Mouse (Mus musculus): ENCODE data around the gene Lhfpl5. TPM values are rescaled to one million over a fixed set of nuclear protein-coding genes. Genes with fewer than 3 reads are reported as not detected.
A peak's percentile ranks its signal among the peaks of the same experiment; 100 is the strongest.

The Lhfpl5 gene
- 7.9 and 8.2 TPM in 2 replicates for polyA plus RNA-seq (2015; fragmentation: Nextera tagmentation; extraction: Ambion mirVana)

DNA sequence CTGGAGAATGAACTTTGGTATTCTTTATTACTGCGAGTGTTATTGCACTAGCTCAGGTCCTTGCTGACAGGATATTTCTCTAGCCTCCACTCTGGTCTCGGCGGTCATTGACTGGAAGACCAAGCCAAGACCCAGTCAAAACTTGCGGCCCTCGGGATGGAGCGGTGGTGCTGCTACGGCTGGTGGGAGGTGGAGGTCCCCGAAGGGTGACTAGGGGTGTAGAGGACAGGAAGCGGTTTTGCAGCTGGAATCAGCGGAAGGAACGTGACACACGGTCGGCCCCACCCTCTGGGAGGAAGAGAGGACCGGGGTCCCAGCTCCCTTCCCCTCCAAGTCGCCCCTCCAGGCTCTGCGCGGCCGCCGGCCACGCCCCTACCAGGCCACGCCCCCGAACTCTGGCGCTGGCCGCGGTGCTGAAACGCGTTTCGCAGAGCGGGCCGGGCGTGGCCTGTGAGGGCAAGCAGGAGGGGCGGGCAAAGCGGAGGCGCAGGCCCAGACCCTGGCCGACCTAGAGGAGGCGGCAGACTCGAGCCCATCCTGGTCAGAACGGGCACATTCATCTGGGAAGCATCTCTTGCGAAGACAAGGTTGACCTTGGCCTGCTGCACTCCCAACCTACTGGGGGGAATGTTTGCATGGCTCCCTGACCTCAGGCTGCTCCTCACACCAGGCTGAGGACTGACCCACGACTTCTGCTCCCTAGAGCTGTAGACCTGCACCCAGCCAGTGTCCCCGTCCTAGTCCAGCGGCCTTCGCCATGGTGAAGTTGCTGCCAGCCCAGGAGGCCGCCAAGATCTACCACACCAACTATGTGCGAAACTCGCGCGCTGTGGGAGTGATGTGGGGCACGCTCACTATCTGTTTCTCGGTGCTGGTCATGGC lies at the start of gene Lhfpl5:
Gene Lhfpl5 (plus strand): TSS at position 398 of the 882 bp plus-strand sequence.
- peak; percentile 89 for ATAC-seq (ENCODE audit: low read depth)

DNA sequence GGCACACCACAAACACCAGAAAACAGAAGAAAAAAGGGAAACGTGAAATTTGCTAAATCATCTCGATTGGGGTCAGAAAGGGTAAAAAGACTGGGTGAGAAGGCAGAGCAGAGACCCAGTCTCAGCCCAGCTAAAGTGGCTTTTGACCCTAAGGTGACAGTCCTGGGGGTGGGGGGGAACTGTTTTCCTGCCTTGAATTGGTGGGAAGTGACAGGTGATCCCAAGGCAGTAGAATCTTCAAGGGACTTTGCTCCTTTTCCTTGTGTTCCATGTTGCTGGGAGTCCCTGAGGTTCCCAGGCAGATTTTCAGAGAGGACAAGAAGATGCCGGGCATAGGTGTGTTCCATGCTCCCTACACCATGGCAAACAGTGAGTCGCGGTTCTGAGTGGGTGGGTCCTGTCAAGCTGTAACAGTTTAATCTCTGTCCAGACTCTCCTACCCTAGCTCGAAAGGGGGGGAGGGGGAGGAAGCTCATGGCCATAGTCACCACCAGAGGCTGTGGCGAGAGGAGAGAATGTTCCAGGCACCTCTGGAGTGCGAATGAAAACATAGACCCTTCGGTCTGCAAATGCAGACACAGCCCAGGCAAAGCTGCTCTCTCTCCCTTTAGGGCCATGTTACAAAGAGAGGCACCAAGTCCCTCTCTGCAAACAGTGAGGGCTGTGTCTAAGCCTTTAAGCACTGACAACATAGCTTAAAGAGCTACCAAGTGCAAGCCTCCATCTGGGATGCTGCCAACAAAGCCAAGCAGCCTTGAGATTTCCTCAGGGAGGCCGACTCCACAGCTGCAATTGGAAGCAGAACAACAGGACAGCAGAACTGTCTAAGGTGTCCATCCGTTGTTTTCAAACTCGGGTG lies 48.0 kb upstream of the Lhfpl5 start:
- no peak overlapping the region for H3K9ac ChIP-seq
- 52% methylated on average over 12 of the region's 12 CpGs for WGBS
- H3K4me3 ChIP-seq = no peak overlapping the region
- H3K36me3 ChIP-seq = no peaks in the 10 kb centered on the region
- H3K27me3 ChIP-seq = peaks cover 37% of the 10 kb centered on the region
- ATAC-seq (ENCODE audit: low read depth) = no peak
- no peaks in the 10 kb centered on the region for H3K9me3 ChIP-seq
- H3K4me2 ChIP-seq = peak overlapping the region; percentile 21
- 0 out of 2 replicates have a peak overlapping the region, but pooled peaks have one; percentile 28 for H3K27ac ChIP-seq (replicated peaks)
- H3K4me1 ChIP-seq (replicated peaks) = peaks cover 21% of the 10 kb centered on the region

More for the DNA sequence above, at the start of gene Lhfpl5:
- Histone ChIP-seq H3K9ac (peak within 1 kb of the TSS; percentile 58), H3K27ac (replicated peaks) (no peak within 1 kb of the TSS), H3K9me3 (no peaks in the 10 kb centered on the region), H3K4me3 (peak within 1 kb of the TSS; percentile 36), H3K4me1 (replicated peaks) (peaks cover 14% of the 10 kb centered on the region), H3K27me3 (peaks cover 3% of the 10 kb centered on the region), H3K4me2 (peak within 1 kb of the TSS; percentile 66), H3K36me3 (no peaks in the 10 kb centered on the region)
- 15% methylated on average over 50 of the region's 50 CpGs for WGBS

DNA sequence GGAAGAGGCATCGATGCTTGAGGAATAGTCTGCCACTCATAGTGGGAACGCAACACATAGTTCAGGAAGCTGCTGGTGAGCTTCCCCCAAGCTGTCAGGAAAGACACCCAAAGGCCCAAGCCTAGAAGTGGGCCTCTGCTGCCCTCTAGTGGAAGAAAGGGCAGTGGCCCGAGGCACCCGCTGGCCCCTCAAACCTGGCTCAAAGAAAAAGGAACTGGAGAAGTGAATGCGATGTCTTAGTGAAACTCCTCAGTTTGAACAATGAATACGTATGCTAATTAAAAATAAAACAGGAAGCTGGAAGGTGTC lies 47.4 kb upstream of the Lhfpl5 start:
- Histone ChIP-seq H3K27ac (replicated peaks) (0 out of 2 replicates have a peak overlapping the region, but pooled peaks have one; percentile 28), H3K4me2 (peak overlapping the region; percentile 21), H3K9ac (no peak overlapping the region), H3K27me3 (peaks cover 40% of the 10 kb centered on the region), H3K4me3 (no peak overlapping the region), H3K9me3 (no peaks in the 10 kb centered on the region), H3K4me1 (replicated peaks) (peaks cover 19% of the 10 kb centered on the region), H3K36me3 (no peaks in the 10 kb centered on the region)
- 5% methylated on average over 6 of the region's 6 CpGs for whole genome bisulfite sequencing
- peak; percentile 59; the same call in 1 of the 2 replicates for ATAC-seq (ENCODE audit: low read depth)

DNA sequence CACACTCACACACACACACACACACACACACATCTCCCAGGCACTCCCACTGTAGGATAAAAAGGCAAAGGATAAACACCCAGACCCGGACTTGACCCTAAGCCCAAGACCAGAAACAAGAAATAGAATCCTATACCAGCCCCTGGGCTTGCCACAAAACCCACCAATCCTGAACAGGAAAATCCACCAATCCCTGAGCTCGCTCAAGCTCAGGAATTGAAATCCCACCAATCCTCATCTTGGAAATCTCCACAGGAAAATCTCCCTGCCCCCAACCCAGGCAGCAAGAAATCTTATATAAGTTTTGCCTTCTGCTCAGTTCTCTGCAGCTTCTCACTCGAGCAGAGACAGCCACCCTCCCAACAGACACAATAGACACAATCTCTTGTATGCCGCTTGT lies 46.3 kb upstream of the Lhfpl5 start:
- H3K4me2 ChIP-seq = no peak overlapping the region
- WGBS = 76% methylated on average over 4 of the region's 4 CpGs
- peaks cover 14% of the 10 kb centered on the region for H3K4me1 ChIP-seq (replicated peaks)
- no peaks in the 10 kb centered on the region for H3K36me3 ChIP-seq
- H3K9ac ChIP-seq = no peak overlapping the region
- ATAC-seq (ENCODE audit: low read depth) = no peak
- H3K27ac ChIP-seq (replicated peaks) = no peak overlapping the region
- no peaks in the 10 kb centered on the region for H3K9me3 ChIP-seq
- peaks cover 32% of the 10 kb centered on the region for H3K27me3 ChIP-seq
- H3K4me3 ChIP-seq = no peak overlapping the region

DNA sequence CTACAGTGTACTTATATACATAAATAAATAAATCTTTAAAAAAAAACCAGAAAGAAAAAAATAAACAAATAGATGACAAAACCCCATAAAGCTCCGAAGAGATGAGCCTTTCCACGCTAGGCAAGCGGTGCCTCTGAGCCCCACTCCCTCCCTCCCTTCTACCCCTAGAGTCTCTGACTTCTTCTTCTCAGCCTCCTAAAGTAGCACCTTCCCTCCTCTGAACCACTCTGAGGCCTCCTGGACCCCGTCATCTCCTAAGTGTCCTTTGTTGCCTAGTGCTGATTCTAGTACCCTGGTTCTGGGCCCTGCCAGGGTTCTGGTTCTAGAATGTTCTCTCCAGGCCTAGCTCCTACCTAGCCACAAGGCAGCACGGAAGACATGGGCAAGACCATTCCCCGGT lies 44.9 kb upstream of the Lhfpl5 start, which contains the start of gene Armc12:
Gene Armc12 (plus strand): TSS at position 301 of the 400 bp plus-strand sequence.
- ATAC-seq (ENCODE audit: low read depth) = no peak
- Histone ChIP-seq H3K4me2 (no peak within 1 kb of the TSS), H3K4me3 (no peak within 1 kb of the TSS), H3K27ac (replicated peaks) (no peak within 1 kb of the TSS), H3K9me3 (no peaks in the 10 kb centered on the region), H3K9ac (no peak within 1 kb of the TSS), H3K27me3 (peaks cover 24% of the 10 kb centered on the region), H3K36me3 (no peaks in the 10 kb centered on the region), H3K4me1 (replicated peaks) (peaks cover 14% of the 10 kb centered on the region)
- 82% methylated on average over 6 of the region's 6 CpGs for WGBS

DNA sequence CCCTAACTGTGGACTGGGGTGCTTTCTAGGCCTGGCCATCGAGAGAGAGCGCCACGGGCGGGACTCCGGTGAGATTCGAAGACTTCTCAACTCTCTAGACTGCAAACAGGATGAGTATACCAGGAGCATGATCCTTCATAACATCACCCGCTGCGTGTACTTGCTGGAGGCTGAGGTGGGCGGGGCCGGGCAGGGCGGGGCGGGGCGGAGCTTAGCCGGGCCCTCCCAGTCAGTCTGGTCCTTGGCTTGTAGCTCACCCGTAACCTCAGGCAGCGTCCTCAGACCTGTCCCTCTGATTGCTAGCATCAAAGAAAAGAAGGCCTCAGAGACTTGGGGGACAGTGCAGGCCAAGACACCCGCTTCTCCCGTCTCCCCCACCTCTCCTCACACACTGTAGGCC lies 43.5 kb upstream of the Lhfpl5 start:
- no peak for ATAC-seq (ENCODE audit: low read depth)
- peaks cover 14% of the 10 kb centered on the region for H3K4me1 ChIP-seq (replicated peaks)

DNA sequence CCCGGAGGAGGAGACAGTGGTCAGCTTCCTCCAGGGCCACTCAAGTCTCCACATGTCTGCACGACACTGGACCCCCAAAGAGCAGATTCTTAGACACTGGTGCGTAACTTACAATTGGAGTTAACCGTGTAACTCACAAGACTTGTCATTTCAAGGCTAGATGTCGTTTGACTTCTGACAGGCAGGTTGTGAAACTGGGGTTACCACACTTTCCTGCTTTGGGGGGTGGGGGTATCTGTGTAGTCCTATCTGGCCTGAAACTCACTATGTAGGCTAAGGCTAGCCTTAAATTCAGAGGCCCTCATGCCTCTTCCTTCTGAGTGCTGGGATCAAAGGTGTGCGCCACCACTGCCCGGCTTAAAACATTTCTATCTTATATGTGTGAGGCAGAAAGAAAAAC lies 42.9 kb upstream of the Lhfpl5 start:
- ATAC-seq (ENCODE audit: low read depth) = no peak
- Histone ChIP-seq H3K27ac (replicated peaks) (no peak overlapping the region), H3K4me2 (no peak overlapping the region)

More for the DNA sequence above, 43.5 kb upstream of the Lhfpl5 start:
- 14% methylated on average over 18 of the region's 18 CpGs for WGBS
- H3K36me3 ChIP-seq = no peaks in the 10 kb centered on the region
- peaks cover 24% of the 10 kb centered on the region for H3K27me3 ChIP-seq
- no peak overlapping the region for H3K4me3 ChIP-seq
- H3K9ac ChIP-seq = no peak overlapping the region
- no peak overlapping the region for H3K27ac ChIP-seq (replicated peaks)
- no peak overlapping the region for H3K4me2 ChIP-seq
- H3K9me3 ChIP-seq = no peaks in the 10 kb centered on the region

DNA sequence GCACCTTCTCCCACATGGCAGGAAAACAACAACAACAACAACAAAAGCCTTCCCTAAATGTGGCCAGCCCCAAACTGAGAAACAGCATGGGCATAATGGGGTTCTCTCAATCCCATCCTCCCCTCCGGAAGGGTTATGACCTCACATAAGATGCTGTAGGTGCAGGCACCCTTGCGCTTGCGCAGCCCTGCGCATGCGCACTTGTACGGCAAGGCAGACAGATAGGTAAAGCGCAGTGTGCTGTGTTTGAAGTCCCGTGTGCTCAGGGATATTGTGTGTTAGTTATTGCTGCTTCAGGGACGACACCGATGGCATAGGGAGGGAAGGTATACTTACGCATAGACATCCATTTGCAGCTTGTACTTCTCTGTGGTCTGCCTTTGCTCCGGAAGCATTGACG lies 42.1 kb upstream of the Lhfpl5 start:
- Histone ChIP-seq H3K36me3 (no peaks in the 10 kb centered on the region), H3K27ac (replicated peaks) (no peak overlapping the region), H3K4me3 (no peak overlapping the region), H3K9ac (no peak overlapping the region), H3K4me1 (replicated peaks) (peaks cover 6% of the 10 kb centered on the region), H3K9me3 (peaks cover 4% of the 10 kb centered on the region; the same call in 1 of the 2 replicates), H3K27me3 (peaks cover 16% of the 10 kb centered on the region), H3K4me2 (no peak overlapping the region)
- 92% methylated on average over 13 of the region's 13 CpGs for WGBS
- ATAC-seq (ENCODE audit: low read depth) = no peak

More for the DNA sequence above, 42.9 kb upstream of the Lhfpl5 start:
- H3K9me3 ChIP-seq = no peaks in the 10 kb centered on the region
- 86% methylated on average over 7 of the region's 7 CpGs for WGBS
- no peaks in the 10 kb centered on the region for H3K36me3 ChIP-seq
- H3K4me1 ChIP-seq (replicated peaks) = peaks cover 10% of the 10 kb centered on the region
- no peak overlapping the region for H3K4me3 ChIP-seq
- H3K27me3 ChIP-seq = peaks cover 19% of the 10 kb centered on the region
- no peak overlapping the region for H3K9ac ChIP-seq

DNA sequence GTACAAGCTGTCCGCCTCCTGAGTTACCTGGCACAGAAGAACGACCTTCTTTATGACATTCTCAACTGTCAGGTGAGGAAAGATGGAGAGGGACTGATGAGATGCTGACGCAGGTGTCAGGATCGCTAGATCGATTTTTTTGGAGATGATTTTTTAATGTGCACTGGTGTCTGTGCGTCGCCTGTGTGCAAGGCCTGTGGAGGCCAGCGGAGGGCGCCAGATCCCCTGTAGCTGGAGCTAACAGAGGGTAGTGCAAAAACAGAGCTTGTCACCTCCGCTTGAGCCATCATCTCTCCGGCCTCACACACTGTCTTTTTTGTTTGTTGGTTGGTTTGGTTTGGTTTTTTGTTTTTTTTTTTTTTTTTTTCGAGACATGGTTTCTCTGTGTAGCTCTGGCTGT lies 37.6 kb upstream of the Lhfpl5 start:
- Histone ChIP-seq H3K4me1 (replicated peaks) (no peaks in the 10 kb centered on the region), H3K9ac (no peak overlapping the region), H3K36me3 (no peaks in the 10 kb centered on the region), H3K4me3 (no peak overlapping the region), H3K4me2 (no peak overlapping the region), H3K27me3 (no peaks in the 10 kb centered on the region), H3K9me3 (peaks cover 26% of the 10 kb centered on the region), H3K27ac (replicated peaks) (no peak overlapping the region)
- no peak for ATAC-seq (ENCODE audit: low read depth)
- 52% methylated on average over 12 of the region's 12 CpGs for WGBS

DNA sequence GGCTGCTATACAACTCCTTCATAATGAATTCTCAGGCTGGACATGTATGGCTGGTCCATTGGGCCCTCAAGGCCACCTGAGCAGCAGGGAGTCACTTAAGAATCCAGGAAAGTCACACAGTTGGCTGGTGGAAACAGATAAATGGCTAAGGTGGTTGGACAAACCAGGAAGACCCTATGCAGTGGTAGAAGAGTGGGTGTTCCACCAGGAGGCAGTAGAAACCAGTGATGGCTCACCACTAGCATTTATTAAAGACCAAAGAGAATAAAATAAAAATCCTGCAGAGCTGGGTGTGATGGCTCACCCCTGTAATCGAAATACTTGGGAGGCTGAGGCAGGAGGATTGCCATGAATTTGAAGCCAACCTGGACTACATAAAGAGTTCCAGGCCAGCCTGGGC lies 28.5 kb upstream of the Lhfpl5 start:
- peaks cover 1% of the 10 kb centered on the region for H3K9me3 ChIP-seq
- no peak overlapping the region for H3K9ac ChIP-seq
- H3K27ac ChIP-seq (replicated peaks) = no peak overlapping the region
- no peak for ATAC-seq (ENCODE audit: low read depth)
- H3K36me3 ChIP-seq = no peaks in the 10 kb centered on the region
- H3K4me2 ChIP-seq = no peak overlapping the region
- no peaks in the 10 kb centered on the region for H3K4me1 ChIP-seq (replicated peaks)
- no peaks in the 10 kb centered on the region for H3K27me3 ChIP-seq
- WGBS = 81% methylated on average over 1 of the region's 1 CpGs
- no peak overlapping the region for H3K4me3 ChIP-seq

DNA sequence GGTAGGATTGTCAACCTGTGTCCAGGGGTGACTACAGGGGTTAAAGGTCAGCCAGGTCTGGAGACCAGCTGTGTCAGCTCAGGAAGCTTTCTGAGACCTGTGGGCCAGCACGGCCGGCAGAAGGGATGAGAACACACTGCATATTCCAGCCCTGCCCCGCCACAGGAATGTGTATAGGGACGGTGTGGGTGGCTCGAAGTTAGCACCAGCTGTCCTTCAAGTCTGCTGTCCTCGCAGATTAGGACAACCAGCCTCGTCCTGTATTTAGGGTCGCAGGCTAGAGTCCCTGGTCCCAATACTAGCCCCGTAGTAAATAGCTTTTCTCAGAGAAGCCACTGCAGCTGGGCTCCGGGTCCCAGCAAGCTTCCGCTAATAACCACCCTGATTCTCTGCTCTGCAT lies 26.9 kb upstream of the Lhfpl5 start:
- ATAC-seq (ENCODE audit: low read depth) = no peak
- Histone ChIP-seq H3K36me3 (no peaks in the 10 kb centered on the region), H3K4me3 (no peak overlapping the region), H3K27me3 (no peaks in the 10 kb centered on the region), H3K9ac (no peak overlapping the region), H3K9me3 (no peaks in the 10 kb centered on the region), H3K27ac (replicated peaks) (no peak overlapping the region), H3K4me1 (replicated peaks) (peaks cover 9% of the 10 kb centered on the region; the same call in 1 of the 2 replicates), H3K4me2 (no peak overlapping the region)
- WGBS = 74% methylated on average over 11 of the region's 11 CpGs

DNA sequence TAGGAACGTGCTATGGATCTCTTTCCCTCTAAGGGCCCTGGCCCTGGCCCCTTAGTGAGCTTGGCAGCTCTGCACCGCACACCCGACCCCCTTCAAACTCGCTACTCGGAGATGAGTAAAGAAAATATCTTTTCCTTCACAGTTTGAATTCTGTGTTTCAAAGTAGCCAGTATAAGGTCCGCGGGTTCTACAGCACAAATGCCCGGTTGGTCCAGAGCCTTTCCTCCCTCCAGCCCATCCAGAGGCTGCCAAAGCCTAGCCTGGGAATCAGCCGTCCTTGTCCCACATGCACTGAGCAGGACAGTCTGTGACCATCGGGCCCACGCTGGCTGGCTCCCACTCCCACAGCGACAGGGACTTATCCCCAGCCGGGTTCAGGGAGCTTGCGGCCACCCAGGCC lies 26.3 kb upstream of the Lhfpl5 start, which contains the start of gene Clpsl2:
Gene Clpsl2 (plus strand): TSS at position 301 of the 400 bp plus-strand sequence.
- H3K4me2 ChIP-seq = no peak within 1 kb of the TSS
- no peak within 1 kb of the TSS for H3K9ac ChIP-seq
- peaks cover 9% of the 10 kb centered on the region; the same call in 1 of the 2 replicates for H3K4me1 ChIP-seq (replicated peaks)
- no peak within 1 kb of the TSS for H3K27ac ChIP-seq (replicated peaks)
- H3K4me3 ChIP-seq = no peak within 1 kb of the TSS
- no peaks in the 10 kb centered on the region for H3K36me3 ChIP-seq
- no peaks in the 10 kb centered on the region for H3K27me3 ChIP-seq
- no peak for ATAC-seq (ENCODE audit: low read depth)
- WGBS = 79% methylated on average over 14 of the region's 14 CpGs
- no peaks in the 10 kb centered on the region for H3K9me3 ChIP-seq

Measured in neural tube, embryonic 13.5 days (tissue).